Mouse (Mus musculus) hindbrain, embryonic 12.5 days (tissue): Measurements from ENCODE around the gene Magi2. TPM values are rescaled to one million over a fixed set of nuclear protein-coding genes. Genes with fewer than 3 reads are reported as not detected.

Source experiments
- ATAC-seq: fragments of 200-750 bp; cut with Nextera tagmentation; 2 replicates; pipeline ENCODE4 v1.8.0; 2017; ENCODE audit warnings: moderate TSS enrichment; ENCODE audit not compliant: low FRiP score
- H3K27ac ChIP-seq: fragments of 300-500 bp; sonication (generic); 2 replicates; pipeline ENCODE4 v1.5.1; 2016; ENCODE audit warnings: mild to moderate bottlenecking
- H3K27me3 ChIP-seq: fragments of 300-500 bp; sonication (generic); 2 replicates; pipeline ENCODE4 v1.6.1; 2016; ENCODE audit warnings: mild to moderate bottlenecking
- H3K36me3 ChIP-seq: fragments of 300-500 bp; sonication (generic); 2 replicates; pipeline ENCODE4 v1.6.1; 2016; ENCODE audit warnings: mild to moderate bottlenecking
- H3K4me1 ChIP-seq: fragments of 300-500 bp; sonication (generic); 2 replicates; pipeline ENCODE4 v1.6.1; 2016
- H3K4me2 ChIP-seq: fragments of 300-500 bp; sonication (generic); replicated peaks from 2 replicates; pipeline ENCODE4 v1.6.1; 2016; ENCODE audit warnings: mild to moderate bottlenecking
- H3K4me3 ChIP-seq: fragments of 300-500 bp; sonication (generic); 2 replicates; pipeline ENCODE4 v1.5.1; 2016; ENCODE audit warnings: mild to moderate bottlenecking
- H3K9ac ChIP-seq: fragments of 300-500 bp; sonication (generic); 2 replicates; pipeline ENCODE4 v1.6.1; 2016; ENCODE audit warnings: mild to moderate bottlenecking, moderate library complexity
- H3K9me3 ChIP-seq: fragments of 300-500 bp; sonication (generic); replicated peaks from 2 replicates; pipeline ENCODE4 v1.6.1; 2016; ENCODE audit warnings: mild to moderate bottlenecking
- WGBS: fragments of 180-500 bp; shearing (Covaris S2); methylation state at CpG from one replicate; pipeline ENCODE4 v1.1.7; 2016; 5-methylcytosine and 5-hydroxymethylcytosine counted together
- polyA plus RNA-seq: library from polyadenylated mRNA; unstranded; fragments of >200 nt; fragmentation: Nextera tagmentation; extraction: Ambion mirVana; gene quantifications from 2 replicates; pipeline ENCODE4 v1.2.1, GENCODE M21; 2016

Magi2 gene
- polyA plus RNA-seq, 1 experiment from 2014 or later: 18.5 TPM

- Histone ChIP-seq H3K9me3 (no peaks in the 10 kb centered on the region), H3K9ac (no peak overlapping the region), H3K27me3 (no peaks in the 10 kb centered on the region), H3K27ac (no peak overlapping the region), H3K4me1 (no peaks in the 10 kb centered on the region), H3K4me2 (no peak overlapping the region), H3K4me3 (no peak overlapping the region), H3K36me3 (no peaks in the 10 kb centered on the region)
- 95% methylated on average over 1 of the region's 1 CpGs for WGBS
- no peak for ATAC-seq
Observed at GRCm38 (mm10) chr5:20373586-20373985, 1146.8 kb downstream of the Magi2 start.

GRCm38 (mm10) chr5:20378071-20378800 is 1151.4 kb downstream of the Magi2 start:
- no peaks in the 10 kb centered on the region for H3K4me1 ChIP-seq
- H3K9me3 ChIP-seq: no peaks in the 10 kb centered on the region
- ATAC-seq: no peak
- no peaks in the 10 kb centered on the region for H3K27me3 ChIP-seq
- H3K9ac ChIP-seq: no peak overlapping the region
- no peak overlapping the region for H3K27ac ChIP-seq
- H3K4me3 ChIP-seq: no peak overlapping the region
- 89% methylated on average over 11 of the region's 11 CpGs for WGBS
- no peak overlapping the region for H3K4me2 ChIP-seq
- no peaks in the 10 kb centered on the region for H3K36me3 ChIP-seq

GRCm38 (mm10) chr5:20404533-20404932 is 1177.7 kb downstream of the Magi2 start:
- H3K4me2 ChIP-seq: no peak overlapping the region
- H3K4me1 ChIP-seq: no peaks in the 10 kb centered on the region
- H3K27ac ChIP-seq: no peak overlapping the region
- H3K4me3 ChIP-seq: no peak overlapping the region
- no peak for ATAC-seq
- no peaks in the 10 kb centered on the region for H3K27me3 ChIP-seq
- no peaks in the 10 kb centered on the region for H3K36me3 ChIP-seq
- H3K9me3 ChIP-seq: no peaks in the 10 kb centered on the region
- no peak overlapping the region for H3K9ac ChIP-seq
- WGBS: 85% methylated on average over 5 of the region's 5 CpGs

- ATAC-seq: no peak
- H3K27me3 ChIP-seq: no peaks in the 10 kb centered on the region
- no peak overlapping the region for H3K4me3 ChIP-seq
- 88% methylated on average over 4 of the region's 4 CpGs for WGBS
- H3K36me3 ChIP-seq: no peaks in the 10 kb centered on the region
- no peak overlapping the region for H3K4me2 ChIP-seq
- H3K27ac ChIP-seq: no peak overlapping the region
- H3K4me1 ChIP-seq: no peaks in the 10 kb centered on the region
- no peaks in the 10 kb centered on the region for H3K9me3 ChIP-seq
- no peak overlapping the region for H3K9ac ChIP-seq
Observed at GRCm38 (mm10) chr5:20406626-20407025, 1179.8 kb downstream of the Magi2 start.

- no peaks in the 10 kb centered on the region for H3K9me3 ChIP-seq
- no peaks in the 10 kb centered on the region for H3K27me3 ChIP-seq
- no peak overlapping the region for H3K9ac ChIP-seq
- no peak for ATAC-seq
- no peaks in the 10 kb centered on the region for H3K4me1 ChIP-seq
- H3K4me3 ChIP-seq: no peak overlapping the region
- H3K27ac ChIP-seq: no peak overlapping the region
- H3K36me3 ChIP-seq: no peaks in the 10 kb centered on the region
- no peak overlapping the region for H3K4me2 ChIP-seq
Observed at GRCm38 (mm10) chr5:20415320-20415719, 1188.5 kb downstream of the Magi2 start.

GRCm38 (mm10) chr5:20417348-20417747 is 1190.5 kb downstream of the Magi2 start:
- Histone ChIP-seq H3K27ac (no peak overlapping the region), H3K27me3 (no peaks in the 10 kb centered on the region)
- no peak for ATAC-seq

GRCm38 (mm10) chr5:20432148-20432813 is 1205.4 kb downstream of the Magi2 start:
- H3K4me1 ChIP-seq: no peaks in the 10 kb centered on the region

More at GRCm38 (mm10) chr5:20417348-20417747, 1190.5 kb downstream of the Magi2 start:
- Histone ChIP-seq H3K4me3 (no peak overlapping the region), H3K4me2 (no peak overlapping the region), H3K9ac (no peak overlapping the region), H3K4me1 (no peaks in the 10 kb centered on the region), H3K36me3 (no peaks in the 10 kb centered on the region), H3K9me3 (no peaks in the 10 kb centered on the region)

GRCm38 (mm10) chr5:20446471-20447174 is 1219.8 kb downstream of the Magi2 start:
- ATAC-seq: no peak
- WGBS: 77% methylated on average over 4 of the region's 4 CpGs
- no peaks in the 10 kb centered on the region for H3K36me3 ChIP-seq

More at GRCm38 (mm10) chr5:20432148-20432813, 1205.4 kb downstream of the Magi2 start:
- H3K27me3 ChIP-seq: no peaks in the 10 kb centered on the region
- 62% methylated on average over 9 of the region's 9 CpGs for WGBS
- no peak overlapping the region for H3K4me3 ChIP-seq
- H3K9me3 ChIP-seq: no peaks in the 10 kb centered on the region
- ATAC-seq: 0 out of 2 replicates have a peak, but pooled peaks have one; percentile 26
- H3K9ac ChIP-seq: no peak overlapping the region
- H3K36me3 ChIP-seq: no peaks in the 10 kb centered on the region
- no peak overlapping the region for H3K27ac ChIP-seq
- no peak overlapping the region for H3K4me2 ChIP-seq

GRCm38 (mm10) chr5:20456106-20456505 is 1229.3 kb downstream of the Magi2 start:
- Histone ChIP-seq H3K9me3 (no peaks in the 10 kb centered on the region), H3K27me3 (no peaks in the 10 kb centered on the region), H3K36me3 (no peaks in the 10 kb centered on the region), H3K4me2 (no peak overlapping the region), H3K9ac (no peak overlapping the region), H3K27ac (no peak overlapping the region), H3K4me3 (no peak overlapping the region), H3K4me1 (no peaks in the 10 kb centered on the region)
- ATAC-seq: no peak
- 76% methylated on average over 3 of the region's 3 CpGs for WGBS

More at GRCm38 (mm10) chr5:20446471-20447174, 1219.8 kb downstream of the Magi2 start:
- H3K4me3 ChIP-seq: no peak overlapping the region
- no peaks in the 10 kb centered on the region for H3K27me3 ChIP-seq
- H3K4me1 ChIP-seq: no peaks in the 10 kb centered on the region
- H3K9ac ChIP-seq: no peak overlapping the region
- no peak overlapping the region for H3K4me2 ChIP-seq
- H3K27ac ChIP-seq: no peak overlapping the region
- H3K9me3 ChIP-seq: no peaks in the 10 kb centered on the region

GRCm38 (mm10) chr5:20457742-20458510 is 1231.1 kb downstream of the Magi2 start:
- no peaks in the 10 kb centered on the region for H3K4me1 ChIP-seq
- H3K27ac ChIP-seq: no peak overlapping the region
- H3K4me3 ChIP-seq: no peak overlapping the region
- H3K27me3 ChIP-seq: no peaks in the 10 kb centered on the region
- 68% methylated on average over 7 of the region's 7 CpGs for WGBS
- no peaks in the 10 kb centered on the region for H3K9me3 ChIP-seq
- no peak overlapping the region for H3K9ac ChIP-seq
- H3K36me3 ChIP-seq: no peaks in the 10 kb centered on the region
- H3K4me2 ChIP-seq: no peak overlapping the region
- peak; percentile 68; the same call in 1 of the 2 replicates for ATAC-seq

- H3K4me3 ChIP-seq: no peak overlapping the region
- H3K36me3 ChIP-seq: no peaks in the 10 kb centered on the region
- H3K9ac ChIP-seq: no peak overlapping the region
- H3K4me1 ChIP-seq: no peaks in the 10 kb centered on the region
- WGBS: 71% methylated on average over 2 of the region's 2 CpGs
- H3K9me3 ChIP-seq: no peaks in the 10 kb centered on the region
- ATAC-seq: no peak
- no peaks in the 10 kb centered on the region for H3K27me3 ChIP-seq
- no peak overlapping the region for H3K4me2 ChIP-seq
- H3K27ac ChIP-seq: no peak overlapping the region
Observed at GRCm38 (mm10) chr5:20461709-20462108, 1234.9 kb downstream of the Magi2 start.

- 95% methylated on average over 2 of the region's 2 CpGs for WGBS
- no peaks in the 10 kb centered on the region for H3K36me3 ChIP-seq
- H3K9ac ChIP-seq: no peak overlapping the region
- H3K27me3 ChIP-seq: no peaks in the 10 kb centered on the region
- no peak overlapping the region for H3K4me3 ChIP-seq
- no peaks in the 10 kb centered on the region for H3K4me1 ChIP-seq
- no peak overlapping the region for H3K27ac ChIP-seq
- no peaks in the 10 kb centered on the region for H3K9me3 ChIP-seq
- ATAC-seq: no peak
- no peak overlapping the region for H3K4me2 ChIP-seq
Observed at GRCm38 (mm10) chr5:20462376-20462775, 1235.5 kb downstream of the Magi2 start.
